Mouse (Mus musculus): ENCODE results near the gene Kpna4. TPM values are rescaled to one million over a fixed set of nuclear protein-coding genes. Genes with fewer than 3 reads are reported as not detected.

Kpna4 gene
- polyA plus RNA-seq (2012; ENCODE audit: insufficient read depth, insufficient read length, missing spikeins) = 39.5 TPM in 2 replicates

DNA sequence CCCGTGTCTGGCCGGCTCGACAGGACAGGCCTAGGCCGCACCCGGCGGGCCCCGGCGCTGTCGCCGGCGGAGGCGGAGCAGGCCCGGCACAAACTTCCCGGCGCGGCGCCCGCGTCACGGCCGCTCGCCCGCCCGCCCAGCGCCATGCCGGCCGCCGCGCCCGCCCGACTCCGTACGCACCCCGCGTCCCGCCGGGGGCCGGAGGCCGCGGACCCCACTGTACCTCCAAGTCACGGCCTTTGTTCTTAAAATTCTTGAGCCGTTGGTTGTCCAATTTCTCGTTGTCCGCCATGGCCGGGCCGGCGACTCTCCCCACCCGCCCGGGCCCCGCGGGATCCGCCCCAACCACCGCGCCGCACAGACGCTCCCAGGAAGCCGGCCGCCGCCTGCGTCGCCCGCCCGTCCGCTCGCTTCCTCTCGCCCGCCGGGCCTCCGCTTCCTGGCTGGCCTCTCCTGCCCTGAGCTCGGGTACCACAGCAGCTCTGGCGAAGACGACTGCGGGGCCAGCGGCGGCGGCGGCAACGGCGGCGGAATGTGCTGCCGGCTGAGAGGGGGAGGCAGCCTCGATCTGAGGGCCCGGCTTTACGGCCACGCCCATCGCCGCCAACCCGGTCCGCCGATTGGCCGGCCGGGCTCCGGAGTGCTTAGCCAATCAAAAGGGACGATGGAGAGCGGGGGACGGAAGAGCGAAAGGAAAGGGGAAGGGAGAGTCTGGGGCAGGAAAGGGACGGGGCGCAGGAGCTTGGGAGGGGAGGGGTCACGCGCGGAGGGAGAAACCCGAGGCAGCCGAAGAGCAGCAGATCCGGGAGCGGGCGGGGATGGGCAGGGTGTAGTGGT is at the start of gene Kpna4:
TSS of gene Kpna4 (minus strand) at position 605 of the 837 bp plus-strand sequence.
- TF ChIP-seq CTCF (IDR thresholded peaks at IDR 0.05; ENCODE audit: low read depth, low read length) (no peak), POLR2A (IDR thresholded peaks at IDR 0.05; ENCODE audit: borderline replicate concordance, low read depth, low read length) (0 out of 2 replicates have a peak, but pooled peaks have one; percentile 9)
- peak within 1 kb of the TSS; percentile 91 for H3K4me3 ChIP-seq (ENCODE audit: insufficient read depth, low read length)
- H3K27ac ChIP-seq (ENCODE audit: insufficient read depth, low read depth, low read length) = peak within 1 kb of the TSS; percentile 83
- H3K4me1 ChIP-seq (ENCODE audit: control insufficient read depth, insufficient read depth, low read length) = peaks cover 10% of the 10 kb centered on the region

- Histone ChIP-seq H3K4me1 (ENCODE audit: control insufficient read depth, insufficient read depth, low read length) (peaks cover 19% of the 10 kb centered on the region), H3K4me3 (ENCODE audit: insufficient read depth, low read length) (no peak overlapping the region), H3K27ac (ENCODE audit: insufficient read depth, low read depth, low read length) (no peak overlapping the region)
- TF ChIP-seq POLR2A (IDR thresholded peaks at IDR 0.05; ENCODE audit: borderline replicate concordance, low read depth, low read length) (no peak), CTCF (IDR thresholded peaks at IDR 0.05; ENCODE audit: low read depth, low read length) (no peak)
These were observed 48.3 kb upstream of the Kpna4 start for GRCm38 (mm10) chr3:69175229-69175628.

GRCm38 (mm10) chr3:69171123-69171522 is 44.2 kb upstream of the Kpna4 start:
- Histone ChIP-seq H3K27ac (ENCODE audit: insufficient read depth, low read depth, low read length) (peak overlapping the region; percentile 69), H3K4me1 (ENCODE audit: control insufficient read depth, insufficient read depth, low read length) (peaks cover 22% of the 10 kb centered on the region), H3K4me3 (ENCODE audit: insufficient read depth, low read length) (peak overlapping the region; percentile 28; the same call in 1 of the 2 replicates)
- no peak for TF ChIP-seq CTCF (IDR thresholded peaks at IDR 0.05; ENCODE audit: low read depth, low read length)
- TF ChIP-seq POLR2A (IDR thresholded peaks at IDR 0.05; ENCODE audit: borderline replicate concordance, low read depth, low read length) = no peak

DNA sequence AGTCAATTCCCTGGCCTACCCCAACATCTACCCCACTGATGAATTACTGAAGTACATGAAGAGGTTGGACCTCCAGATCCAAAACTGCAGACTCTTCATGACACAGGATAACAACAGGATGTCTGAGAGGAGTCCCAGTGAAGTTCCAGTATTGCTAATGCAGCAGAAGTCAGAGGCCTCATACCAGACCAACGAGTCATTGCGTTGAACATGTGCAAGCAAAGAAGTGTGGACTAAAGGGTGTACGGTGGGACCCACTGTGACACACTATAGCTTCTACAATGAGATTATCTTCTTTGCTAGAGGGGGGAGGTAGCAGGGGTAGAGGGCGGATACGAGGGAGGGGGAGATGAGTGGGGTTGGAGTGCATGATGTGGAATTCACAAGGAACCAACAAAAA is 42.9 kb upstream of the Kpna4 start:
- peaks cover 22% of the 10 kb centered on the region for H3K4me1 ChIP-seq (ENCODE audit: control insufficient read depth, insufficient read depth, low read length)
- H3K27ac ChIP-seq (ENCODE audit: insufficient read depth, low read depth, low read length) = no peak overlapping the region
- no peak for TF ChIP-seq CTCF (IDR thresholded peaks at IDR 0.05; ENCODE audit: low read depth, low read length)
- no peak for TF ChIP-seq POLR2A (IDR thresholded peaks at IDR 0.05; ENCODE audit: borderline replicate concordance, low read depth, low read length)
- H3K4me3 ChIP-seq (ENCODE audit: insufficient read depth, low read length) = no peak overlapping the region

DNA sequence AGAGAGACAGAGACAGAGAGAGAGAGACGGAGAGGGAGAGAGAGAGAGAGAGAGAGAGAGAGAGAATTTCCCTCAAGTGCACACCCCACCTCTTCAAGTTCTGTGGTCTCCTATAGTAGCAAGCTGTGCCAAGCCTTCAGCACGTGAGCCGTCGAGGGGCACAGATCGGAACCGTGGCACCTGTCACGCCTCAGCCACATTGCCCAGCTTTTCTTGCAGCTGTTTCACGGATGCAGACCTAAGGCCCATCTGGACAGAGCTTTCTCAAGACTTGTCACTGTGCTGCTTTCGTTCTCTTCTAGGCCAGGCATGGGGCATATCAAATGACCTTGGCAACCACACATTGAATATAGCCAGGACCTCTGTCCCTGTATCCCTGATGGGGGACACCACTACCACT is 41.8 kb upstream of the Kpna4 start:
- H3K27ac ChIP-seq (ENCODE audit: insufficient read depth, low read depth, low read length) = no peak overlapping the region
- no peak for TF ChIP-seq POLR2A (IDR thresholded peaks at IDR 0.05; ENCODE audit: borderline replicate concordance, low read depth, low read length)
- TF ChIP-seq CTCF (IDR thresholded peaks at IDR 0.05; ENCODE audit: low read depth, low read length) = no peak
- H3K4me1 ChIP-seq (ENCODE audit: control insufficient read depth, insufficient read depth, low read length) = peaks cover 25% of the 10 kb centered on the region
- H3K4me3 ChIP-seq (ENCODE audit: insufficient read depth, low read length) = no peak overlapping the region

- H3K4me3 ChIP-seq (ENCODE audit: insufficient read depth, low read length) = no peak overlapping the region
- H3K4me1 ChIP-seq (ENCODE audit: control insufficient read depth, insufficient read depth, low read length) = peaks cover 15% of the 10 kb centered on the region
- no peak for TF ChIP-seq POLR2A (IDR thresholded peaks at IDR 0.05; ENCODE audit: borderline replicate concordance, low read depth, low read length)
- H3K27ac ChIP-seq (ENCODE audit: insufficient read depth, low read depth, low read length) = no peak overlapping the region
These were observed 36.1 kb upstream of the Kpna4 start for GRCm38 (mm10) chr3:69163057-69163456.

- H3K27ac ChIP-seq (ENCODE audit: insufficient read depth, low read depth, low read length) = no peak overlapping the region
- H3K4me1 ChIP-seq (ENCODE audit: control insufficient read depth, insufficient read depth, low read length) = peaks cover 33% of the 10 kb centered on the region
- no peak overlapping the region for H3K4me3 ChIP-seq (ENCODE audit: insufficient read depth, low read length)
- TF ChIP-seq CTCF (IDR thresholded peaks at IDR 0.05; ENCODE audit: low read depth, low read length) = no peak
- no peak for TF ChIP-seq POLR2A (IDR thresholded peaks at IDR 0.05; ENCODE audit: borderline replicate concordance, low read depth, low read length)
These were observed 33.5 kb upstream of the Kpna4 start for GRCm38 (mm10) chr3:69160429-69160828.

DNA sequence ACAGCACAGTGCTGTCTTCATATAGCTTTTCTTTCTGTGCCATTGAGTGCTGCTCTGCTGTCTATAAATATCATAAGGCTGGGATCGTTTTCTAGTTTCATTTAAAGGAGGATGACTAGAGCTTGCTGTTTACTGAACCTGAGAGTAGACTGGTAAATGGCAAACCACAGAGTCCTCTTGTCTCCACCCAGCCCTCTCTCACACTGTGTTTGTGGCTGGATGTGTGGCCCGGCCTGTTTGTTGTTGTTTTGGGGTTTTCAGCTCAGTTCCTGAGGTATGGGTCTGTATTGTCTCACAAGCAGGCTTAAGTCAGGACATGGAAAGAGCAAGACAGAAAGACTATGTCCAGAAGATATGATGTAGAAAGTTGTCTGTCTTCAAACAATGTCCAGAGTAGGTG is 32.6 kb upstream of the Kpna4 start:
- H3K27ac ChIP-seq (ENCODE audit: insufficient read depth, low read depth, low read length) = no peak overlapping the region
- peaks cover 39% of the 10 kb centered on the region for H3K4me1 ChIP-seq (ENCODE audit: control insufficient read depth, insufficient read depth, low read length)
- no peak overlapping the region for H3K4me3 ChIP-seq (ENCODE audit: insufficient read depth, low read length)
- TF ChIP-seq POLR2A (IDR thresholded peaks at IDR 0.05; ENCODE audit: borderline replicate concordance, low read depth, low read length) (no peak), CTCF (IDR thresholded peaks at IDR 0.05; ENCODE audit: low read depth, low read length) (no peak)

DNA sequence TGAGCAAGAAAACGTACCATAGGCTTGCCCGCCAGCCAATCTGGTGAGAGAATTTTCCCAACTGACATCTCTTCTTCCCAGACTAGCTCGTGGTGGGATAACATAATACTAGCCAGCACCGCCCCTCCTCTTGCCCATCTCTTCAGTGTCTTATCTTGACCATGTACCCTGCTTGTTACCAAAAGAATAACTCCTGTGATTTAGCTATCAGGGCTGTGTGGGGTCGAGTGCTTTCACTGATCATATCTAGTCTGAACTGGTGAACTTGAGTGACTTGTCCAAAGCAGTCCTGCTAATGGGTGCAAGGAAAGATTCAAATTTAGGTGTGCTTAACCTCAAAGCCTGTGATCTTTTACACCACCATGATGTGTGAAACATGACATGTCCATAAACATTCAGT is 31.0 kb upstream of the Kpna4 start:
- H3K4me3 ChIP-seq (ENCODE audit: insufficient read depth, low read length) = no peak overlapping the region
- no peak overlapping the region for H3K27ac ChIP-seq (ENCODE audit: insufficient read depth, low read depth, low read length)
- peaks cover 30% of the 10 kb centered on the region for H3K4me1 ChIP-seq (ENCODE audit: control insufficient read depth, insufficient read depth, low read length)
- TF ChIP-seq POLR2A (IDR thresholded peaks at IDR 0.05; ENCODE audit: borderline replicate concordance, low read depth, low read length) = no peak
- no peak for TF ChIP-seq CTCF (IDR thresholded peaks at IDR 0.05; ENCODE audit: low read depth, low read length)

GRCm38 (mm10) chr3:69156484-69156883 is 29.6 kb upstream of the Kpna4 start:
- H3K27ac ChIP-seq (ENCODE audit: insufficient read depth, low read depth, low read length) = peak overlapping the region; percentile 90
- peaks cover 25% of the 10 kb centered on the region for H3K4me1 ChIP-seq (ENCODE audit: control insufficient read depth, insufficient read depth, low read length)
- TF ChIP-seq CTCF (IDR thresholded peaks at IDR 0.05; ENCODE audit: low read depth, low read length) (no peak), POLR2A (IDR thresholded peaks at IDR 0.05; ENCODE audit: borderline replicate concordance, low read depth, low read length) (no peak)
- no peak overlapping the region for H3K4me3 ChIP-seq (ENCODE audit: insufficient read depth, low read length)

All from bone marrow macrophage, adult 2 months (primary cell).